ENCODE assay signal across 8 mouse cellular contexts in the genomic region with DNA sequence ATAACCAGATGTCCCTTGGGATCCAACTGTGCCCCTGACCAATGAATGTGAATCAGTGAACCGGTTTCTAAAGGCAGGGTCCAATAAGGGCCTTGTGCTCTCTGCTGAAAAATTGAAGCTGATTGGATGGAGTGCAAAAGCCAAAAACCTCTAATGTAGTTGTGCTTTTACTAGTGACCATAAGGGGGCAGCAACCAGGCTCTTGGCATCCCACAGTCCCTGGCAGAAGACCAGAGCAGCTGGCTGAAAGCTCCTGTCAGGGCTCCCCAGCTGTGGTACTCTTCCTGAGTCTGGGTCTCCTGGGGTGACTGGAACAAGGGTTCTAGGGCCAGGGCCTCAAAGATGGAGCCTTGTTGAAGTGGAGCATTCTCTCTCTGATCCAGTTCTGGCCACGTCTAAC. TPM values are rescaled to one million over a fixed set of nuclear protein-coding genes. Genes with fewer than 3 reads are reported as not detected.
DNase-seq lines count a peak whose midpoint lies in the region; ATAC-seq and TF ChIP-seq lines count a peak whose summit lies in the region.

No protein-coding gene starts in this region.

- CTCF ChIA-PET in Patski (lab: Charles Lee) = interaction anchor here (0.9 to 2.3 kb wide), 10 partner anchors 10 to 67 kb away, joined by 3 to 22 read pairs (median 4); a partner anchor contains a TSS

- no peak for DNase-seq in Patski (ENCODE audit: low read depth, low spot score)
- peak; percentile 73 to 88 for DNase-seq in cerebellum, postnatal 14 days
- peak; percentile 37 to 65 for DNase-seq in frontal cortex, postnatal 25 days (ENCODE audit: low spot score in 2 of 2)
- peak; percentile 72 for DNase-seq in left cerebral cortex, adult 11 months (ENCODE audit: low spot score)
- peak; percentile 91 for DNase-seq in lung, postnatal 36 days
- peak; percentile 89 for DNase-seq in retina, postnatal 1 day
- peak; percentile 64 for DNase-seq in yolk sac, embryonic 10.5 days (ENCODE audit: low spot score)

- H3K27ac ChIP-seq in hindbrain, embryonic 15.5 days (replicated peaks) = peak overlapping the region; percentile 61

- peak overlapping the region; percentile 5 for H3K4me3 ChIP-seq in hindbrain, embryonic 15.5 days

- POLR2A ChIA-PET in Patski (lab: Charles Lee) = interaction anchor here (1.1 to 1.3 kb wide), 2 partner anchors 15 to 22 kb away, joined by 3 to 6 read pairs; no protein-coding TSS in a partner anchor

- H3K9me3 ChIP-seq in hindbrain, embryonic 15.5 days = no peaks in the 10 kb centered on the region

- in situ Hi-C loops in Patski (cut with MboI; ENCODE audit: low pct_unique_long_range_greater_than_20kb) = loop anchor here (5.0 kb wide), 2 partner anchors 33 to 58 kb away; a partner anchor contains a TSS

- peak; percentile 80 for TF ChIP-seq CTCF in Patski (IDR thresholded peaks at IDR 0.05)

- peaks cover 24% of the 10 kb centered on the region for H3K4me1 ChIP-seq in hindbrain, embryonic 15.5 days (replicated peaks)

- H3K4me2 ChIP-seq in hindbrain, embryonic 15.5 days = no peak overlapping the region

- no peaks in the 10 kb centered on the region for H3K27me3 ChIP-seq in Patski
- no peaks in the 10 kb centered on the region for H3K27me3 ChIP-seq in hindbrain, embryonic 15.5 days

- H3K36me3 ChIP-seq in hindbrain, embryonic 15.5 days = no peaks in the 10 kb centered on the region

- WGBS in hindbrain, embryonic 15.5 days = 23% methylated on average over 2 of the region's 2 CpGs

- ATAC-seq in Patski = no peak
- peak; percentile 12; the same call in 1 of the 2 replicates for ATAC-seq in hindbrain, embryonic 15.5 days (ENCODE audit: low FRiP score, low read depth)

- H3K9ac ChIP-seq in hindbrain, embryonic 15.5 days = no peak overlapping the region

RNA-seq across cellular contexts. Expression of a gene that starts 2.8 kb away (rescaled TPM):
- polyA plus RNA-seq in Patski (2021) = 127 TPM
- polyA plus RNA-seq in hindbrain, embryonic 15.5 days (2015; fragmentation: Nextera tagmentation; extraction: Ambion mirVana) = 129 TPM in 2 replicates

RNA-seq across cellular contexts. Expression of a gene that starts 5.6 kb away (rescaled TPM):
- polyA plus RNA-seq in Patski (2021) = 15.4 TPM
- 32.5 and 32.7 TPM in 2 replicates for polyA plus RNA-seq in hindbrain, embryonic 15.5 days (2015; fragmentation: Nextera tagmentation; extraction: Ambion mirVana)

RNA-seq across cellular contexts. Expression of a gene that starts 13.4 kb away (rescaled TPM):
- 83.6 TPM for polyA plus RNA-seq in Patski (2021)
- 30.8 and 32.8 TPM in 2 replicates for polyA plus RNA-seq in hindbrain, embryonic 15.5 days (2015; fragmentation: Nextera tagmentation; extraction: Ambion mirVana)

RNA-seq across cellular contexts. Expression of a gene that starts 21.5 kb away (rescaled TPM):
- 55.5 TPM for polyA plus RNA-seq in Patski (2021)
- 134 and 137 TPM in 2 replicates for polyA plus RNA-seq in hindbrain, embryonic 15.5 days (2015; fragmentation: Nextera tagmentation; extraction: Ambion mirVana)

RNA-seq across cellular contexts. Expression of a gene that starts 29.3 kb away (rescaled TPM):
- polyA plus RNA-seq in Patski (2021) = 1.2 TPM
- polyA plus RNA-seq in hindbrain, embryonic 15.5 days (2015; fragmentation: Nextera tagmentation; extraction: Ambion mirVana) = 0.43 and 0.54 TPM in 2 replicates
